Mouse (Mus musculus): ENCODE measurements around the gene CK137956.

Gene CK137956

DNA sequence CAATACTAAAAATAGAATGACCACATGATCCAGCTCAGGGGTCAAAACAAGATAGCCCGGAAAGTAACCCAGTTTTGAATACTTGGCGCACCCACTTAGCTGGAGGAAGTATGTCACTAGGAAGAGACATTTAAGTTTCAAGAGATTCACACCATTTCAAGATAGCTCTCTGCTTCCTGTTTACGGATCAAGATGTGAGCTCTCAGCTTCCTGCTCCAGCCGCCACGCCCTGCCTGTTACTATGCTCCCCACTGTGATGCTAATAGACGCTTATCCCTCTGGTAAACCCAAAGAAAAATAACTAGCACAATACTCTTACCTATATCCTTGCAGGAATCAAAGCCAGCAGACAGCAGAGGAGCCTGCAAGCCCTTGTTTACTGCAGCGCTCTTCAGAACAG is 57.2 kb downstream of the CK137956 start:
- DNase-seq (ENCODE audit: low spot score in 2 of 2), result no peak

- no peak for DNase-seq (ENCODE audit: low spot score in 2 of 2)
Observed at GRCm38 (mm10) chr4:127907151-127907550, 63.6 kb downstream of the CK137956 start.

DNA sequence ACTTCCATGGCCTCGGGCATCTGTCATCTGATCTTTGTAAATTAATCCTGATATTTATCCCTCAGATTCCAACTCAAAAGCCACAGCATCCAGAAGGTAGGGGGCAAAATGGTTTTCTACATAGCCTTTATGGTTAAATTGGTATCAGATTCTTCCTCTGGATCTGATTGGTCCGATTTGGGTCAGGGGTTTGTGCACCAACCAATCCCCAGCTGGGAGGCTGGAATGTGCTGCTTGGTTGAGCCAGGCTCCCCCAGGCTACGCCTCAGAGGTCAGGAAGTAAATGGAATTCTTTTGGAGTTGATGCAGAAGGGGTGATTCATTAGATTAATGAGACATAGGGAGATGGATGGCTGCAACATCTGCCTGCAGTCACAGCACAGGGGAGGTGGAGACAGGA is 66.8 kb downstream of the CK137956 start:
- DNase-seq (ENCODE audit: low spot score in 2 of 2), result no peak

DNA sequence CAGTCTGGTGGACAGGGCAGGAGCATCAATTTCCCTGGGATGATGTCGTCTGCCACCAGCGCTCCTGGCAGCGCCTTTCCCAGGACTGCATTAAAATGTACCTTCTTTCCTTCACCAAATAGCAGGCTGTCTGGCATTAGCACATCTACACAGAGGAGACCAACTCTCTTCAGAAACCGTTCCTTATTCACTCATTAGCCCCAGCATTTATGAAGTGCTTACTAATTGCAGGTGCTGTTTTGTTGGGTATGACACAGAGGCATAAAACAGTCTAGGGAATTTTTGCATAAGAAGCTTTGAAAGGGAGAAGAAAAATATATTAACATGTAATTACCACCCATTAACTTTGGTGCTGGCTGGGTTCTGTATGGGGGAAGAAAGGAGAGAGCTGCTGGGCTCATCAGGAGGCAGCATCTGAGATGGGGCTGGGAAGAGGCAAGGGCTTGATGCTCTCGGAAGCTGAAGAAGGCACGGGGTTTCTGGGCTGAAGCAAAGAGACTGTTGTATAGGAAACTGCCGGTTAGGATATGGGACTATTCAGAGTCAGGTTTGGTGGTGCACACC is 69.8 kb downstream of the CK137956 start:
- DNase-seq (ENCODE audit: low spot score in 2 of 2), result no peak

DNA sequence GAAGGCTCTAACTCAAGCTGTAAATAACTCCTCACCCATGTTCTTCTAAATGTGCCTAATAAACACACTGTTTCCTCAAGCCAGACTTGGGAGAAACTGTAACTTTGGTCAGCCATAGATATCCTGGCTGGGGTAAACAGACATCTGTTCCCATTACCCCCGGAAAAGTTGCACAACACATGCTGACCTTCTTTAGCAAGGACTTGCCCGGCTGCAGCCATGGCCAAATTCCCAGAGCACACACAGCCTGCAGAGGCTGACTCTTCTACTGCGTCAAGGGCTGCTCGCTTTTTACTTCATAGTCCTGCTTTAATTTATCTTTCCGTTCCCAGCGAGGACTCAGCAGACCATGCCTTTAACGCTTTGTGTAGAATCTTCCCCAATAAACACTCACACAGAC is 81.7 kb downstream of the CK137956 start:
- DNase-seq (ENCODE audit: low spot score in 2 of 2), result no peak

- DNase-seq (ENCODE audit: low spot score in 2 of 2), result no peak
Observed at GRCm38 (mm10) chr4:127878966-127879365, 91.8 kb downstream of the CK137956 start.
